Mouse (Mus musculus) frontal cortex, postnatal 25 days (tissue): ENCODE results near the gene Slamf9.

Experiments used
- DNase-seq, 2 experiments: peaks; one replicate each; pipeline ENCODE4 v3.0.0; 2022; ENCODE audit warnings: low spot score in 2 of 2

The Slamf9 gene

DNA sequence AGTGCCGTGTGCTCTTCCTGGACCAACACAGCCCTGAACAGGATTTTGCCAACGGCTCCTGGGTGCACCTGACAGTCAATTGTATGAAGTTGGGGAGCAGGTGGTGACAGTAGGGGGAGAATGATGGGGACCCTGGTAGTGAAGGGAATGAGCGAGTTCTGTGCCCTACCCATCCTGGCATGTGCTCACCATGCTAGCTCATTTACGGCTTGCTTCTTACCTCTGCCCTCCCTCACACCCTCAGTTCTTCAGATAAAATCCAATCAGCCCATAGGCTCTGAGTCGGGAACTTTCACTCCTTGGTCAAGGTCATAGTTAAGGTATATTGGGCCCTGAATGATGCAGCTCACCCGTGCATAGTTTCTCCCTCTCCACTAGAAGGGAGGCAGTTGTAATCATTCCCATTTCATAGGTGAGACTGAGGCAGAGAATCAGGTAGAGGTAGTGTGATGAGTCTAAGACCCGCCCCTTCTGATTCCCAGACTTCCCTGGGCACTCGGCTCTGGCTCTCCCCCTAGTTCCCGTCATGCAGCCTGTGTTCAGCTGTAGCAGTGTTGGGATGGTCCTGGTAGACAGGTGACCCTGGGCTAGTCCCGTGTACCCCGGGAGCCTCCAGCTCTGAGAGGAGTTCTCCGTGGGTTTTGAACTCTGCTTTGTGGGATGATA lies 14.6 kb downstream of the Slamf9 start:
- DNase-seq: no peak

DNA sequence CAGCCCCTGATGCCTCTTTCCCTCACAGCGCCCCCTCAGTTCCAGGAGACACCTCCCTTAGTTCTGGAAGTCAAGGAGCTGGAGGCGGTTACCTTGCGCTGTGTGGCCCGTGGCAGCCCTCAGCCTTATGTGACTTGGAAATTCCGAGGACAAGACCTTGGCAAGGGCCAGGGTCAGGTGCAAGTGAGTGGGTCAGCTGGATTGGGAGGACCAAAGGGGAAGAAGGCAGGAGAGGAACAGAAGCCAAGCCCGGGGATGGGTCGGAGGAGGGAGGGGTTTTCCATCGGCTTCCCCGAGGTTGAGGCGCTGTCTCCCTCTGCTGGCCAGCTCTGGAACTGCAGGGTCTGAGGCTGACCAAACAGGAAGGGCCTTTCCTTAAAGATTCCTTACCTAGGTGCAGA lies 15.1 kb downstream of the Slamf9 start:
- peak; percentile 93 to 94 for DNase-seq

DNA sequence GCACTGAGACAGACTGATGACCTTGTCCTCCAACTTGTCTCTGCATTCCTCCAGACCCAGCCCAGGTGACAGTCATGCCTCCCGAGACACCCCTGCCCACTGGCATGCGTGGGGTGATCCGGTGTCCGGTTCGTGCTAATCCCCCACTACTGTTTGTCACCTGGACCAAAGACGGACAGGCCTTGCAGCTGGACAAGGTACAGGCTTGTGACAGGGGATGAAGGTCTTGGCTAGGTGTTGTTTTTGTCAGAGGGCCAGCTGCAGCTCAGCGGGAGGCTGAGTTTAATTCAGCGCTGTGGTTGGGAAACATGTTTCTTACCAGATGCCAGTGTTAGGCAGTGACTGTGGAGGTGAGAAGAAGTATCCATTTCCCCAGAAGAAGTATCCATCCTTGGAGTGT lies 16.9 kb downstream of the Slamf9 start:
- no peak for DNase-seq

DNA sequence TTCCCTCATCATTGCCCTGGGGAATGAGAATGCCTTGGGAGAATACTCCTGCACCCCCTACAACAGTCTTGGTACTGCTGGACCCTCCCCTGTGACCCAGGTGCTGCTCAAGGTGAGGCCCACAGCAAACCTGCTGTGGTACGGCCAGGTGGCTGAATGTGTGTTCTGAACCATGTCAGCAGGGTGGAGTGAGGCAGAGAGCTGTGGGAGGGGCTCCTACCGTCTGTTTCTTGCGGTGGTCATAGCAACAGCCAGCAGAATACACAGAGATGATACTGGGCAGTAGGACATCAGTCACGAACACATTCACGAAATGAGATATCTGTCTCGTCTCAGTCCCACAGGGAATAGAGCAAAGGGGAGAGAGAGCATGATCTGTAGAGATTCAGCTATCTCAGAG lies 18.4 kb downstream of the Slamf9 start:
- no peak for DNase-seq

DNA sequence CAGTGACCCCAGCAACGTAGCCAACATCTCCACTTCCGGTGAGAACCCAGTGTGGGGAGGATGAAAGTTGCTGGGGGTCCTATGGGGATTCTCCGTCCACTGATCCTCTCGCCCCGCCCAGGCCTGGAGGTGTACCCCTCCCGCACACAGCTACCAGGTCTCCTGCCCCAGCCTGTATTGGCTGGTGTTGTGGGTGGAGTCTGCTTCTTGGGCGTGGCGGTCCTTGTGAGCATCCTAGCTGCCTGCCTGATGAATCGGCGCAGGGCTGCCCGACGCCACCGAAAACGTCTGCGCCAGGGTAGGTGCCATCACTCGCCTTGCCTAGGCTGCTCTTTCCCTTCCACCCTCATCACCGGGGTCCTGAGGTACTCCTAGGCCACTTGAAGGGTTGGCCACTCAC lies 20.9 kb downstream of the Slamf9 start:
- DNase-seq: no peak

DNA sequence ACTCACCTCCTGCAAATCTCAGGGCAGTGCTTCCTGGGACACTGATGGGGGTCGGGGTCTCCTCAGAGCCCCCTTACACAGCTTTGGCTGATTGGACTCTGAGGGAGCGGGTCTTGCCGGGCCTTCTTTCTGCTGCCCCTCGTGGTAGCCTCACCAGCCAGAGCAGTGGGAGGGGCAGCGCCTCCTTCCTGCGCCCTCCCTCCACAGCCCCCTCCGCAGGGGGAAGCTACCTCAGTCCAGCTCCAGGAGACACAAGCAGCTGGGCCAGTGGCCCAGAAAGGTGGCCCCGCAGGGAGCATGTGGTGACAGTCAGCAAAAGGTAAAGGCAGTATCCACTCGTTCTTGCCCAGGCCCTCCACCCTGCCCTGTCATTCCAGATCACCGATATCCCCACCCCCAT lies 22.3 kb downstream of the Slamf9 start:
- no peak for DNase-seq

DNA sequence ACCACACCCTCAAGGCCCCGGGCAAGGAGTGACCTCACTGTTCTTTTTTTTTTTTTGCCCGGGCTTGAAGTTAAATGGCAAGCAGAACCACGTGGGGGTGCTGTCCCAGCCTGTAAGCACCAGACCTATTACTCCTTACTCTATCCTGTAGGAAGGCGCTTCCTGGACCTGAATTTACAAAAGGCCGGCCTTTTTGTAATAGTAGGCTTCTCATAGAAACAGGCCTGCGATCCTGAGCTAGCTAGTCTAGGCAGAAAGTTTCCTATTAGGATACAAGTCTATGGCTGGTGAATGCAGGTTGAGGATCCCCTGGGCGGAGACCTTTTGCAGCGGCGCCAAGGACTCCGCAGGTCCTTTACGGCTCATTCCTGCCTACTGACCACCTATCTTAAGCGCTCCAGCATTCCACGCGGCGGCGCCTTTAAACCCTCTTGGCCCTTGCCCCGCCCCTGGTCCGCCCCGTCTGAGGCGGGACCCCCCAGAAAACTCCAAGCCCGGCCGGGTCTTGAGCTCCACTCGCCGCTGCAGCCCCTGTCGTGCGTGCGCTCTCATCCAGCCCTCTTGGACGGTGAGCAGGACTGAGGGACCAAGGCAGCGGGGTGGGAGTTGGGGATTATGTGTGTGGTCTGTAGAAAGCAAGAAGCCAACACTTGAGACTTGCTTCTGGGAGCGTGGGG lies 24.7 kb downstream of the Slamf9 start, which contains the start of gene Tagln2:
TSS of gene Tagln2 (plus strand) at position 283 of the 677 bp plus-strand sequence.
- DNase-seq: no peak

DNA sequence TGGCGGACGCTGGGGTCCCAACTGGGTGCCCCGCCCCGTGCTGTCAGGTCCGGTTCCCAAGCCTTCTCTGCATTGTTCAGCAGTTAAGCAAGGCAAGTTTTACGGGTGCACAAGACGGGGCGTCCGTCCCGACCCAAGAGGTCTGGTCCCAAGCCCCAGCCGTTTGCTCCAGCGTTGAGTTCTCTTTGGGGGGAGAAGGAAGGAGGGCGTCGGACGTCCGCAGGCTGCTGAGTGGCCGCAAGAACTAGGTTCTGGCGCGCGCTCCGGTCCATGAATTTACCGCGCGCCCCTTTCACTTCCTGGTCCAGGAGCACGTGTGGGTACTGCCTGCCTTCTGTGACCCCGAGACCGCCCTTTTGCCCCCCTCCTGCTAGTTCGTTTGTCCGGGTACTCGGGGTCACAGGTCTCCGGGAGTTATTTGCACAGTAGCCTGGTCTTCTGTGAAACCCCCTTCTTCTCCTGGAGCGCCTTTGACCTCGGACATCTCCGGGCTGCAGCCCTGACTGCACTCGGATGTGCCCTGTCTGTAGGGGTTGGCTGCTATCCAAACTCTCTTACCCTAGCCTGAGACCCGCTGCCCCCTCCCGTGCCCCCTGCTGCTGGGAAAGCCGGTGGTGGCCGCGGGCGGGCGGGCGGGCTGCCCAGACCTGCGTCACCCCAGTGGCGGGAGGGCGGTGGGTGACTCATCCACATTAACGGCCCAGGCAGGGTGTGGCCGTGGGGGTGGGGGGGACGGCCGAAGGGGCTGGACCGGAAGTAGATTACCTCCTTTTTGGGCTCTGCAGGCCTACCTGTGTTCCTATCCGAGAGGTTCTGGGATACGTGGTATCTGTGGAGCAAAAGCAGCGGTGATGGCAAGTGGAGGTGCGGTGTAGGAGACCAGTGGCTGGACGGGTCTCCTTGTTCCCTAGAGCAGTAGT lies 25.6 kb downstream of the Slamf9 start:
- DNase-seq: no peak

DNA sequence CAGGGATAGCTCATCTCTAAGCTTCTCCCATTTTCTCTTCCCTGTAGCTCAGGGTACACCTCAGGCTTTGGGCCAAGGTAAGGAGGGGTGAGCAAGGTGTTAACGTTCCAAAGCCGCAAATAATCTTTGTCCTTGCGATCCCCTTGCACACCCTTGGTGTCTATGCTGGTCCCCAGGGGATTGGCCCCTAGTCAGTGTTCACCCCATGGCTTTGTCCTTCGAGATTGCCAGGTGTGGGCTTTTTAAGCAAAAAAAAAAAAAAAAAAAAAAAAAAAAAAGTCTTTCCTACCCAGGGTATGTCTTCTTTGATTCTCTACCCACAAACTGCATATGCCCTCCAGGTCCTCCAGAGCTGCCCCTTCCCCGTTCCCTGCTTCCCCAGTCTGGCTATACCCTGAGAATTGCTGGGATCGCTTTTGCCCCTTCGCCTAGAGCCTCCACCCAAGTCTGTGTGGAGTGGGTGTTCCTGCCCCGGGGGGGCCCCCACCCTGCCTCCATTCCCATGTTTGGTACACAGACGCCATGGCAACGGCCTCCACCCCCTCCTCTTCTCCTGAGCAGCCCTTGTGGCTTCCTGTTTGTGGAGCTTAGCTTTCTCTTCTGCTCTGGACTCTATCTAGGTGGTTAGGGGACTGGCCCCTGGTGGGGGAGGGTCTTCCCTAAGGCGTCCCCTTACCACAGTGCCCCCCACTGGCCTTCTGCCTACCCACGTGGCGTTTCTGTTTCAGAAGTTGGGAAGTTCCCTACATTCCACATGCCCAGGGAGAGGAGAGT lies 26.4 kb downstream of the Slamf9 start:
- DNase-seq: no peak

DNA sequence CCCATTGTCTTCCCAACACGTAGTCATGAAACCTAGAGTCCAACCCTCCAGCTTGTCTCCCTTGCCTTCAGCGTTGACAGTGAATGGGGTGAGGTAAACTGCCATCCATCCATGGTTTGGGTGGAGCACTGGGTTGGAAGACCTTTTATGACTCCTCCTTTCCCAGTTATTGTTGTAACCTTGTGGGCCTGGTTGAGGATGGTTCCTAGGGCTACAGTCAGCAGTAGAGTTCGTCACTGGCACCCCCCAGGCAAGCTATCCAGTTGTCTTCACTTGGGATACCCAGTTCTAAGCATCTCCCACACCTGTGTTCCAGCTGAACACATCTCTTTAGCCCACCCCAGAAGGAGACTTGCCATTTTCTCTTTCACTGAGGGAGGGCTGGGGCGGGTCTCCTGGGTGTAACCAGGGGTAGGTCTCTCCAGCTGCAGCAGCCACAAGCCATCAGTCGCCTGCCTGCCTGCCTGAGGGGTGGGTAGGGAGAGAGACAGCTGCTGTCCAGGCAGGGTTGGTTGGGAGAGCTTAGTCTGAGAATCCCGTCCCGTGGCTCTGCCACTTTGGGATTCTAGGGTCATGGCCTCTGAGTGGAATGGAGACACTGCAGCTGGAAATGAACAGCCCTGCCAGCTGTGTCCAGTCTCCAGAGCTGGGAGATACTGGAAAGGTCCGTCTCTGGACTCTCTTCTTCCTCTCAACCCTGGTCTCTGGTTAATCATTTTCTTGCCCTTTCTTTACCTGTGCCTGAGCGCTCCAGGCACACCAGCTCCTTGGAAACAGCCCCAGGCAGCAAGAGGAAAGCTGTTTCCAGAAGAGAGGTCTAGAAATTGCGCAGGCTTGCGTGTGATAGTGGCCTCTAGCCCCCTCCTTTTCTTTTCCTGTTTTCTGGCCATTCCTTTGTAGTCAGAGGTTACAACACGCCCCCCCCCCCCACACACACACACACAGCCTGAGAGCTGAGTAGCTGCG lies 27.3 kb downstream of the Slamf9 start:
- no peak for DNase-seq

DNA sequence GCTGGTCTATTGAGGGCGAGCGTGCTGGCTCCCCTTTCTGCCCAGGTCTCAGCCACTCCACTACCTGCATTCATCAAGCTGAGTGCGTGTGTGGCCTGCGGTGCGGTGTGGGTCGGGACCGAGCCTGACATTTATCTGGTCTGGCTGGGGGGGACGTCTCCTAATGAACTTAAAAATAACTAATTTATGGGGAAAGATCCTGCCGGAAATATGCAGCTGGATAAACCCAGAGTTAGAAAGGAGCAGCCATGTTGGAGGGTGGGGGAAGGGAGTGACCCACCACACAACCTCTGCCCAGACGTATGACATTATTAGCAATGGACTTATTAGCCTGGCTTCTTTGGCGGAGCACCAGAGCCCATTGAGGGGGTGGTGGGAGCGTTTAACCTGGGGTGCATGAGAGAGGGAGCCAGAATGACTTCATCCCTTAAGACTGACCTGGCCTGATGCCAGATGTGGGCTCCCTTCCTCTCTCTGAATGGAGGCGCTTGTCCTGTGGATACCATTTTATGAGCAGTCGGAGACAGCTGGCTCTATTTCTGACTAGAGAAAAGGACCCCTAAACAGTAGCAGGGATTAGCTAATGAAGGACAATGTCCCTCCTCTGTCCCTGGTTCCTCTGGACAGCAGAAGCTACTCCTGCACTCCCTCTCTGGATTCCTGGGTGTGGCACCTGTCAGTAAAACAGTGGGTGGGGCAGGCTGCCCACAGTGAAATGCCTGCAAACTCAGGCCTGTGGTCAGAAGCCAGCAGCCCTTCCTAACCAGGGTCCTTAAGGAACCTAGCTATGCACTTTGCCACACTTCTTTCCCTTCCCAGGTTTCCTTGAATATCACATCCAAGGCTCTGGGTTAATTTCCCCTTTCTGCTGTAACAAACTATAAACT lies 28.2 kb downstream of the Slamf9 start:
- DNase-seq: no peak

DNA sequence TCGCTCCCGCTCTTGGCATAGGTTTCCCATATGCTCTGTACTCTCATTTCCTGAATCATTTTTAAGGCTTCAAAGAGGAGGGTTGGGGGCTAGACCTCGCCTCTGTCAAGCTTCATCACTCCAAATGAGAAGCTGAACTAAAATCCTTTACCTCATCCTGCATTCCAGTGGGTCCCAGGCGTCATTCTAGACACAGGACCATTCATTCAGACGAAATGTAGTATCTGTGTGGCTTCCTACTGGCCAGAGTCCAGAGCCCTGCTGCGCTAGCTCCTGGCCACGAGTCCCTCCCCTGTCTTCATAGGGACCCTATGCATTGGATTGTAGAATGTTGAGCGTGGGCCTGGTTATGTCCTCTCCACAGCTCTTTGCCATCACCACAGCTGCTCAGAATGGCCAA lies 29.6 kb downstream of the Slamf9 start:
- no peak for DNase-seq

DNA sequence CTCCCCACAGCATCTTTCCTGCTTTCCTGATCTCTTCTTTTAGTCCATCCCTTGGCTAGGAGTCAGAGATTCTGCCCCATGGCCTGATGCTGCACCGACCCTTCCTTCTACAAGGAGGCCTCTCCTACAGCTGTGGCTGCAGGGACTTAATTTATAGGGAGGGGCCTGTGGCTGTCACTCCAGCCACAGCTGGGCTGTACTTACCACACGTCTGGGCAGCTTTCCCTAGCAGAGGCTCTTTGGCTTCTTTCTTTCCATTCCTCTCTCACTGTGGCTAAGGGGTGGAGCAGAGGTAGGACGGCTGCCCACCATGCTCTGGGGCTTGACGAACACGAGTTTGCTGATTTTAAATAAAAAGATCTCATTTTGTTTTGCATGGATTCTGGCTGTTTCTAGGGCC lies 31.8 kb downstream of the Slamf9 start:
- DNase-seq: no peak

DNA sequence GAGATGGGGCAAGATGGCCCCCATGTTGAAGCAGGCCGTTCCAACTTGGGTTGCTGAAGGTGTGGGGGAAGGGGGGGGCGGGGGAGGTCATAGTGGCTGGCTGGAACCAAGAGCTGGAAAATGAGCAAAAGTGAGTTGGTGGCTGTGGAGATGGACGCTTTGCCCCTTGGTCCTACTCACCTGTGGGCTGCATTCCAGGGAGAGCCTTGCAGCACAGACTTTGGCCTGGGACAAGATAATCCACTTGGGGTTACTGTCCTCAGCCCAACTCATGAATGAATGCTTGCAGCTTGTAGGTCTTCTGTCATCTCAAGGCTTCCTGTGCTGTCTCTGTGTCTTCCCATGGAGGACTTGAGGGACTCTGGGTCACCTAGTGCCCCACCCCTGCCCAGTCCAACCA lies 32.5 kb downstream of the Slamf9 start:
- DNase-seq: no peak

DNA sequence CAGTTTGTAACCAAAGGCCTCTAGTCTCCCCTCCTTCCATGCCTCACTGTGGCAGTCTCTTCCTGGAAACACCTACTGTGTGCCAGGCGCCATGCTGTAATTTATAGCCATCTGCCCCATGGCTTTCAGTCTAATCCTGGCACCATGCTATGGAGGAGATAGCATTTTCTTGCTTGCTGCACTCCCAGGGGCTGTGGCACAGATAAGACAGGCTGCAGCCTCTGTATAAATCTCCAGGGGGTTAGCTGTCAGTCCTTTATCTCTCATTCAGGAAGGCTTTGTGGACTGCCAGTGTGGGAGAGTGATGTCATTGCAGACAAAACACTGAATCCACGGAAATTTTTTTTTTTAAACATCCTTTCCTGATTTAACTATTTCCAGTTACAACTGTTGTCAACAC lies 33.0 kb downstream of the Slamf9 start:
- no peak for DNase-seq

DNA sequence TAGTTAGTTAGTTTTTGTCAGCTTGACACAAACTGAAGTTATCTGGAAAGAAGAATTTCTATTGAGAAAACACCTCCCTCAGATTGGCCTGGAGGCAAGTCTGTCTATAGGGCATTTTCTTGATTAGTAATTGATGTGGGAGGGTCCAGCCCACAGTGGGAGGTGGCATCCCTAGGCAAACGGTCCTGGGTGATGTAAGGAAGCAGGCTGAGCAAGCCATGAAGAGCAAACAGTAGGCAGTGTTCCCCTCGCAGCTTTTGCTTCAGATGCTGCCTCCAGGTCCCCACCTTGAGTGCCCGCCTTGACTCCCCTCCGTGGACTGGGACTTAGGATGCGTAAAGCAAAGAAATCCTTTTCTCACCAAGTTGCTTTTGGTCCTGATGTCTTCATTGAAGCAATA lies 34.1 kb downstream of the Slamf9 start:
- DNase-seq: no peak

DNA sequence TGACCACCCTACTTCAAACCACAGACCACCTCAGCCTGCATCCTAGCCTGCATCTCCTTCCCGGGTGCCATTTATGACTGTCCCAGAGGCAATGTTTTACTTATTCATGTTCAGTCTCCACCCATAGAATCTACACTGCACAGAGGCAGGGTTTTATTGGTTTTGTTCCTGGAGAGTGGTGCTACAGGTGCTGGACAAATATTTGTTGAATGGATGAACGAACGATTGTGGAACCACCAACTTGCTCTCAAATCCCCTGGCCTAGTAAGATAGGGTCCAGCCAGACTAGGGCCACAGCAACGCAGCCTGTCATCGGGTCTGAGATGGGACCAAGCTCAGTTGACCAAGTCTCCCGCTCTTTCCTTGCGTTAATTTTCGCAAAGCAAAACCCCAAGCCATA lies 34.8 kb downstream of the Slamf9 start:
- no peak for DNase-seq

DNA sequence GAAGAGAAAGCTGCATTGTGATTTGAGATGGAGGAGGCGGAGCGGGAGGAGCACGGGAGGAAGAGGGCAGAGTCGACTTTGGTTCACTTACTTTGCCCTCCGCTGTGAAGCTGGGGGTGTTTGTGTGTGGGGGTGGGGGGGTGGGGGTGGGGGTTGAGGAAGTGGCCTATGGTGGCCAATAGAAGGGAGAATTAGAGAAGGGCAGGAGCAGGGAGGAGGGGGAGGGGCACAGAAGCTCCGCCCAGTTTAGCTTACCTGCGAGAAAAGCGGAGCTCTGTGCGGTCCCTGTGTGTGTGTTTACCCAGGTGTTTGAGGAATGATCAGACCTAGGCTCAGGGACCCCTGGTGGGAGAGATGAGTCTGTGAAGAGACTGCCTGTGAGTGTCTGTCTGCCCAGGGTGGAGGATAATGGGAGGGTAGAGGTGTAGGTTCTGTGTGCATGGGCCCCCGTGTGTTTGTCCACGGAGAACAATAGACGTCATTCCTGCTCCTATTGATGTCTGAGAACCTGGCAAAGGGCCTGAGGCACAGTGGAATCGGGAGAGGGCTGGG lies 35.3 kb downstream of the Slamf9 start:
- DNase-seq: no peak

DNA sequence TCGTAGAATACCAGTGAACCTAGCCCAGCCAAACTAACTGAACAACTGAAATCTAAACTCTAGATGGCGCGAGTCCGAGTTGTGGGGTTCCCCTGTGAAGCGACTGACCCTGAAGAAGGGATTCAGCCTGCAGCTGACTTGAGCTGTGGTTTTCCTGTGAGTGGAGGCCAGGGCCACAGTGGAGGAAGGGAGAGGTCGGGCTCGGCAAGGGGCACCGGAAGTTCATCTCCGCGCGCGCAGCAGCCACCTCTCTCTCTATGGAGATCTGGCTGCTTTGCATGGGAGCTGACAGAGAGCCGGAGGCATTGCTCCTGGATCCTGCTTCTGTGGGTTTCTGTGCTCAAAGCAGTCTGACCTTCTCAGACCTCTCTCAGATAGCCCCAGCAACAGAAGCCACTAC lies 37.8 kb downstream of the Slamf9 start:
- no peak for DNase-seq
